Comparison of ENCODE assay signal across 11 mouse cellular contexts in genomic region chr3:52299376-52299775, GRCm38 (mm10). TPM values are rescaled to one million over a fixed set of nuclear protein-coding genes. Genes with fewer than 3 reads are reported as not detected.
DNase-seq lines count a peak whose midpoint lies in the region; ATAC-seq lines count a peak whose summit lies in the region.
"Had no signal": no experiment of that assay in that cellular context is flagged by ENCODE, and none has a peak within 500 bp of the region (broad histone marks: within the 10 kb centered on the region; RNA-seq: fewer than 3 reads in every experiment).

No protein-coding gene starts in this region.

- H3K4me2 ChIP-seq in heart, embryonic 15.5 days: no peak overlapping the region
- H3K4me2 ChIP-seq: hindbrain, embryonic 12.5 days had no signal

- peaks cover 55% of the 10 kb centered on the region for H3K4me1 ChIP-seq in megakaryocyte, embryonic 14.5 days
- H3K4me1 ChIP-seq in heart, embryonic 15.5 days (replicated peaks): peaks cover 34% of the 10 kb centered on the region

- H3K9me3 ChIP-seq in megakaryocyte, embryonic 14.5 days: no peaks in the 10 kb centered on the region
- no peaks in the 10 kb centered on the region for H3K9me3 ChIP-seq in heart, embryonic 15.5 days (replicated peaks)
- H3K9me3 ChIP-seq: hindbrain, embryonic 12.5 days had no signal

- no peak for ATAC-seq in megakaryocyte, adult 5-6 weeks (ENCODE audit: poor library complexity, severe bottlenecking)
- peak; percentile 34; the same call in 1 of the 2 replicates for ATAC-seq in heart, embryonic 15.5 days (replicated peaks; ENCODE audit: insufficient number of reproducible peaks, insufficient read depth, low FRiP score, low read depth)

- intact Hi-C loops in heart, postnatal 25 days (cut with DNase I): no loop called here

- peak overlapping the region; percentile 14; the same call in 1 of the 2 replicates for H3K27ac ChIP-seq in heart, embryonic 15.5 days
- H3K27ac ChIP-seq: hindbrain, embryonic 12.5 days had no signal

- peak overlapping the region; percentile 80 for H3K4me3 ChIP-seq in megakaryocyte, embryonic 14.5 days (replicated peaks)
- no peak overlapping the region for H3K4me3 ChIP-seq in heart, embryonic 15.5 days
- H3K4me3 ChIP-seq: hindbrain, embryonic 12.5 days had no signal

- WGBS in heart, embryonic 15.5 days: 41% methylated on average over 2 of the region's 2 CpGs

- H3K9ac ChIP-seq in heart, embryonic 15.5 days: 0 out of 2 replicates have a peak overlapping the region, but pooled peaks have one; percentile 3
- H3K9ac ChIP-seq: hindbrain, embryonic 12.5 days had no signal

- no peaks in the 10 kb centered on the region for H3K27me3 ChIP-seq in megakaryocyte, embryonic 14.5 days (replicated peaks)
- no peaks in the 10 kb centered on the region for H3K27me3 ChIP-seq in heart, embryonic 15.5 days
- H3K27me3 ChIP-seq: hindbrain, embryonic 12.5 days had no signal

- peaks cover 2% of the 10 kb centered on the region for H3K36me3 ChIP-seq in megakaryocyte, embryonic 14.5 days (replicated peaks; ENCODE audit: low read length)
- no peaks in the 10 kb centered on the region for H3K36me3 ChIP-seq in heart, embryonic 15.5 days
- H3K36me3 ChIP-seq: hindbrain, embryonic 12.5 days had no signal

- peak; percentile 87 for DNase-seq in heart, adult 11 months
- no peak for DNase-seq in heart, postnatal 25 days (ENCODE audit: low spot score)
- DNase-seq in thymus, postnatal 14 days: peak; percentile 72
- DNase-seq in testis, postnatal 14 days (ENCODE audit: low spot score): no peak
- DNase-seq in adrenal gland, postnatal 25 days: no peak
- DNase-seq: cerebellum, adult 2 months; lung, adult 18-20 months had no signal

RNA-seq across cellular contexts. Expression of gene Foxo1, which starts 31.2 kb away (rescaled TPM):
- total RNA-seq in heart, postnatal 25 days (2021): 10 to 100 TPM; 11.6 to 13.2 TPM
- 1.1 and 1.9 TPM in 2 replicates for polyA plus RNA-seq in megakaryocyte, embryonic 14.5 days (2012; ENCODE audit: insufficient read depth, low replicate concordance)
- 8.8 and 10.0 TPM in 2 replicates for total RNA-seq in megakaryocyte, adult 5-6 weeks (2015)
- total RNA-seq in megakaryocyte, adult 5-6 weeks (2017): 1.6 and 2.4 TPM in 2 replicates
- polyA plus RNA-seq in heart, embryonic 15.5 days (2015; fragmentation: Nextera tagmentation; extraction: Ambion mirVana): 5.4 and 7.1 TPM in 2 replicates
- 24.0 and 26.1 TPM in 2 replicates for total RNA-seq in adrenal gland, postnatal 25 days (2021)

Comparison
In these comparisons a context has a peak if more than half of its experiments do, and no peak if none do; other contexts are left out.
1. DNase-seq: peak in heart, adult 11 months (single experiment) and thymus, postnatal 14 days (single experiment); none in heart, postnatal 25 days (single experiment), testis, postnatal 14 days (single experiment) and adrenal gland, postnatal 25 days (single experiment).